Mouse (Mus musculus) C2C12 (cell line): Measurements from ENCODE around the gene Ppm1h.

Experiments
- CEBPB ChIP-seq: IDR thresholded peaks from one replicate; pipeline ENCODE4 v1.6.1; 2011; ENCODE audit warnings: low read depth, mild to moderate bottlenecking, control low read depth, moderate library complexity
- CTCF ChIP-seq: IDR thresholded peaks from one replicate; pipeline ENCODE4 v1.5.1; 2011; ENCODE audit not compliant: control insufficient read depth, insufficient read depth, insufficient read length
- FOSL1 ChIP-seq: IDR thresholded peaks from one replicate; pipeline ENCODE4 v1.8.0; 2011; ENCODE audit warnings: mild to moderate bottlenecking, low read length; ENCODE audit not compliant: poor library complexity, insufficient read depth, severe bottlenecking
- MAX ChIP-seq: IDR thresholded peaks from one replicate; pipeline ENCODE4 v1.6.1; 2011; ENCODE audit warnings: mild to moderate bottlenecking, control low read depth
- MYOD1 ChIP-seq: IDR thresholded peaks from one replicate; pipeline ENCODE4 v1.6.1; 2011; ENCODE audit warnings: low read depth; ENCODE audit not compliant: control insufficient read depth, insufficient read length
- MYOG ChIP-seq: IDR thresholded peaks from one replicate; pipeline ENCODE4 v1.6.1; 2011; ENCODE audit not compliant: control insufficient read depth, insufficient read length; ENCODE audit errors: extremely low read depth
- USF1 ChIP-seq: IDR thresholded peaks from one replicate; pipeline ENCODE4 v1.6.1; 2011; ENCODE audit warnings: low read depth, mild to moderate bottlenecking, control low read depth, moderate library complexity

DNA sequence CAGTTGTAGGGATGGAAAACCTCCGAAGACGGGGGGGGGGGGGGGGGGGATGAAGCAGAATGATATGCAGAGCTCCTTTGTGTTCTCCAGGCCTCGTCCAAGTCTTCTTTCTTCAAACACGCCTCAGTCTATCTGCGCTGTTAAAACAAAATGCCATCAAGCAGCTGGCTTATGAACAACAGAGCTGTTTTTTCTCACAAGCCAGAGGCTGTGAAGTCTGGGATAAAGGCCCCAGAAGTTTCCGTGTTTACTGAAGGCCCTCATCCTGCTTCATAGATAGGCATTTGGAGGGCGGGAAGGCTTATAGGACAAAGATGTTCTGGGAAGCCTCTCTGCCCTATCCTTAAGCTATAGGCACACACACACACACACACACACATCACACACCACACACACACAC lies 181.5 kb downstream of the Ppm1h start:
- TF ChIP-seq CTCF: no peak
- no peak for TF ChIP-seq MYOD1
- no peak for TF ChIP-seq MAX
- TF ChIP-seq CEBPB: no peak
- no peak for TF ChIP-seq USF1
- no peak for TF ChIP-seq FOSL1
- no peak for TF ChIP-seq MYOG
